Mouse (Mus musculus) forebrain, embryonic 12.5 days (tissue): ENCODE measurements around the gene Smad3. TPM values are rescaled to one million over a fixed set of nuclear protein-coding genes. Genes with fewer than 3 reads are reported as not detected.
A peak's percentile ranks its signal among the peaks of the same experiment; 100 is the strongest.

ENCODE experiments used
- ATAC-seq: fragments of 200-750 bp; cut with Nextera tagmentation; 2 replicates; pipeline ENCODE4 v1.8.0; 2017; ENCODE audit warnings: moderate TSS enrichment; ENCODE audit not compliant: low FRiP score
- H3K27ac ChIP-seq: fragments of 300-500 bp; sonication (generic); 2 replicates; pipeline ENCODE4 v1.5.1; 2016; ENCODE audit warnings: mild to moderate bottlenecking
- H3K27me3 ChIP-seq: fragments of 300-500 bp; sonication (generic); 2 replicates; pipeline ENCODE4 v1.6.1; 2016; ENCODE audit warnings: mild to moderate bottlenecking
- H3K36me3 ChIP-seq: fragments of 300-500 bp; sonication (generic); replicated peaks from 2 replicates; pipeline ENCODE4 v1.6.1; 2016; ENCODE audit warnings: mild to moderate bottlenecking
- H3K4me1 ChIP-seq: fragments of 300-500 bp; sonication (generic); 2 replicates; pipeline ENCODE4 v1.6.1; 2016
- H3K4me2 ChIP-seq: fragments of 300-500 bp; sonication (generic); 2 replicates; pipeline ENCODE4 v1.6.1; 2016; ENCODE audit warnings: mild to moderate bottlenecking, moderate library complexity
- H3K4me3 ChIP-seq: fragments of 300-500 bp; sonication (generic); replicated peaks from 2 replicates; pipeline ENCODE4 v1.5.1; 2016; ENCODE audit warnings: mild to moderate bottlenecking
- H3K9ac ChIP-seq: fragments of 300-500 bp; sonication (generic); 2 replicates; pipeline ENCODE4 v1.6.1; 2016; ENCODE audit warnings: mild to moderate bottlenecking
- H3K9me3 ChIP-seq: fragments of 300-500 bp; sonication (generic); 2 replicates; pipeline ENCODE4 v1.6.1; 2016
- WGBS: fragments of 180-500 bp; shearing (Covaris S2); methylation state at CpG from one replicate; pipeline ENCODE4 v1.1.7; 2016; 5-methylcytosine and 5-hydroxymethylcytosine counted together
- polyA plus RNA-seq: library from polyadenylated mRNA; unstranded; fragments of >200 nt; fragmentation: Nextera tagmentation; extraction: Ambion mirVana; gene quantifications from 2 replicates; pipeline ENCODE4 v1.2.1, GENCODE M21; 2016

Smad3 gene
- polyA plus RNA-seq, 1 experiment from 2014 or later, result 23.1 TPM

GRCm38 (mm10) chr9:63787086-63787485 lies 29.3 kb upstream of the Smad3 start:
- Histone ChIP-seq H3K9ac (no peak overlapping the region), H3K9me3 (no peaks in the 10 kb centered on the region), H3K4me3 (no peak overlapping the region), H3K36me3 (no peaks in the 10 kb centered on the region), H3K27ac (no peak overlapping the region), H3K4me1 (peaks cover 35% of the 10 kb centered on the region), H3K4me2 (no peak overlapping the region), H3K27me3 (no peaks in the 10 kb centered on the region; the same call in 1 of the 2 replicates)
- 6% methylated on average over 2 of the region's 2 CpGs for WGBS
- no peak for ATAC-seq

DNA sequence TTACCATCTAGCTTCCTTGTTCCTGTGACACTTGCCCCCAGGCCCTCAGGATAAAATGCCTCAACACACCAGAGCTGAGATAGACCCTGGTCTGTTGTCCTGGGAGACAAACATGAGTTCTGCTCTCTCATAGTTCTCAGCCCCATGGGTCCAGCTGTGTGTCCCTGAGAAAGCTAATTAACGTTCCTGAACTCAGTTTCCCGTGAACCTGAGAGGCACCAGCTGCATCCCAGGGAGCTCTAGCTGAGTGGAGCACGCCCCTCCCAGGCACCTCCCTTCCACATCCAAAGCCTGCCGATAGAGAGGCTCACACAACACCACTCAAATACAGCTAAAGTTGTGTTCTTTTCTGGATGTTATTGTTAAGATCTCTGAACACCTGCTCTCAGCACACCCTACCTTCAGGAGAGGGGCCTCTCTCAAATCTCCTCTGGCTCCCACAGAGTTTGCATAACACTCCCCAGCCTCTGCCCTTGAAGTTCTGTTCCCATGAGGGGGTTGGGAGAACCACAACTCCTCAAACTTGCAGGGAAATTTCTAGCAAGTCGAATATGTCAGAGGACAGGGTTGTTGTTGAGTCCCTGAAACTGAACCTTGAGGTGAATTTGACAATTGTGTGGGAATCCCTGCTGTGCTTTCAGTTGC lies 28.4 kb upstream of the Smad3 start:
- no peak for ATAC-seq
- Histone ChIP-seq H3K4me3 (no peak overlapping the region), H3K9me3 (no peaks in the 10 kb centered on the region), H3K9ac (no peak overlapping the region), H3K27me3 (no peaks in the 10 kb centered on the region; the same call in 1 of the 2 replicates), H3K4me2 (no peak overlapping the region), H3K4me1 (peaks cover 37% of the 10 kb centered on the region), H3K36me3 (no peaks in the 10 kb centered on the region), H3K27ac (no peak overlapping the region)
- 16% methylated on average over 5 of the region's 5 CpGs for WGBS

- Histone ChIP-seq H3K27me3 (no peaks in the 10 kb centered on the region; the same call in 1 of the 2 replicates), H3K4me2 (no peak overlapping the region), H3K9ac (no peak overlapping the region), H3K27ac (no peak overlapping the region), H3K4me1 (peaks cover 43% of the 10 kb centered on the region), H3K4me3 (no peak overlapping the region), H3K36me3 (no peaks in the 10 kb centered on the region), H3K9me3 (no peaks in the 10 kb centered on the region)
- ATAC-seq, result no peak
- 65% methylated on average over 5 of the region's 5 CpGs for WGBS
These were observed 27.7 kb upstream of the Smad3 start for GRCm38 (mm10) chr9:63785492-63785891.

DNA sequence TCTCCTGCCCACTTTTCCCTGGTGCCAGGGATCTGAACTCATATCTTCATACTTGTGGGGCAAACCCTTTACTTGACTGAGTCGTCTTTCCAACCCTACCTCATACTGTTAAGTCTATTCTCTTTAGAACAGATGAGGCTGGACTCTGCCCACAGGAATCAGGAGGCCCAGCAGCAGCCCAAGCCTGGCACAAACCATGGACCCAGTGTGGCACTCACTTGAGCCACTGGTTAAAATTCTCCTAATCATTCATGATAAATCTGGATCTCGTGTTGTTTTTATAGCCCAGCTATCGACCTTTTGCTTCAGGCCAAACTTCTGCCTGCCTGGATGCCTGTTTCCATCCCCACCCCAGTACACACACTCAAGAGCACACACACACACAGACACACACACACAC lies 26.8 kb upstream of the Smad3 start:
- peaks cover 48% of the 10 kb centered on the region for H3K4me1 ChIP-seq
- no peak overlapping the region for H3K4me3 ChIP-seq
- no peak overlapping the region for H3K9ac ChIP-seq
- WGBS, result 88% methylated on average over 3 of the region's 3 CpGs
- no peak overlapping the region for H3K4me2 ChIP-seq
- H3K27ac ChIP-seq, result no peak overlapping the region
- no peaks in the 10 kb centered on the region for H3K9me3 ChIP-seq
- no peak for ATAC-seq
- H3K27me3 ChIP-seq, result no peaks in the 10 kb centered on the region; the same call in 1 of the 2 replicates
- no peaks in the 10 kb centered on the region for H3K36me3 ChIP-seq

GRCm38 (mm10) chr9:63782744-63783143 lies 24.9 kb upstream of the Smad3 start:
- no peak overlapping the region for H3K9ac ChIP-seq
- no peaks in the 10 kb centered on the region for H3K36me3 ChIP-seq
- H3K4me2 ChIP-seq, result no peak overlapping the region
- no peaks in the 10 kb centered on the region for H3K9me3 ChIP-seq
- peaks cover 5% of the 10 kb centered on the region; the same call in 1 of the 2 replicates for H3K27me3 ChIP-seq
- WGBS, result 55% methylated on average over 4 of the region's 4 CpGs
- H3K4me1 ChIP-seq, result peaks cover 46% of the 10 kb centered on the region
- ATAC-seq, result no peak
- 0 out of 2 replicates have a peak overlapping the region, but pooled peaks have one; percentile 5 for H3K27ac ChIP-seq
- no peak overlapping the region for H3K4me3 ChIP-seq

DNA sequence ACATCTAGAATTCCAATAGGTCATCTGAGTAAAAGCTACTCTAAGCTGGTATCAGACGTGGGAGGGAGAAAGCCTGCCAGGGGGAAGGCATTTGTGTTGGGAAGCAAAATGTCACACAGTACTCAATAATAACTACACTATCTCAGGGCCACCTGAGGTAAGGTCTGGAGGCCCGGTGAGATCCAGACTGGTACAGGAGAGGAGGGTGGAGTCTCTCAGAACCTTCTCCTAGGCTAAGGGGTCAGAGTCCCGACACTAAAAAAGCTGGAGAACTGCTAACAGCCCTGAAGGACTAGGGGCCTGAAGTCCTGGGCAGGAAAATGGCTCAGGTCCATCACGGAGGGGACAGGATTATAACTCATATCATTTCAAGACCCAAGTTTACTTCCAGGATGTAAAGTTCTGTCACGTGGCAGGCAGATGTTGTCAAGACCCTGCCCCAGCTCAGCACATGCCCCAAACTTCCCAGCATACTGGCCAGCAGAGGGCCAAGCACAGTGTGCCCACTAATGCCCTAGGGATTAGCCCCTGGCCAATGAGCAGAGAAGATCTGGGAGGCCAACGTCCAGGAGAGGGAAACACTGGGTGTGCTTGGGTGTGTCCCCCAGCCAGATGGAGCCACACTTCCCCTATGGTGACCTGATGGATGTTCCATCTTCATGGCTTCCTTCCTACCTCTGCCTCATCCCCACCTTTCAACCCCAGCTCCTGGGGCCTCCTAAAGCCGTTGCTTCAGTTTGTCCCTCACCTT lies 24.1 kb upstream of the Smad3 start:
- Histone ChIP-seq H3K4me3 (no peak overlapping the region), H3K4me2 (no peak overlapping the region), H3K36me3 (no peaks in the 10 kb centered on the region), H3K4me1 (peaks cover 39% of the 10 kb centered on the region), H3K9me3 (no peaks in the 10 kb centered on the region), H3K27me3 (peaks cover 5% of the 10 kb centered on the region; the same call in 1 of the 2 replicates), H3K9ac (no peak overlapping the region), H3K27ac (no peak overlapping the region)
- 81% methylated on average over 7 of the region's 7 CpGs for WGBS
- ATAC-seq, result no peak

DNA sequence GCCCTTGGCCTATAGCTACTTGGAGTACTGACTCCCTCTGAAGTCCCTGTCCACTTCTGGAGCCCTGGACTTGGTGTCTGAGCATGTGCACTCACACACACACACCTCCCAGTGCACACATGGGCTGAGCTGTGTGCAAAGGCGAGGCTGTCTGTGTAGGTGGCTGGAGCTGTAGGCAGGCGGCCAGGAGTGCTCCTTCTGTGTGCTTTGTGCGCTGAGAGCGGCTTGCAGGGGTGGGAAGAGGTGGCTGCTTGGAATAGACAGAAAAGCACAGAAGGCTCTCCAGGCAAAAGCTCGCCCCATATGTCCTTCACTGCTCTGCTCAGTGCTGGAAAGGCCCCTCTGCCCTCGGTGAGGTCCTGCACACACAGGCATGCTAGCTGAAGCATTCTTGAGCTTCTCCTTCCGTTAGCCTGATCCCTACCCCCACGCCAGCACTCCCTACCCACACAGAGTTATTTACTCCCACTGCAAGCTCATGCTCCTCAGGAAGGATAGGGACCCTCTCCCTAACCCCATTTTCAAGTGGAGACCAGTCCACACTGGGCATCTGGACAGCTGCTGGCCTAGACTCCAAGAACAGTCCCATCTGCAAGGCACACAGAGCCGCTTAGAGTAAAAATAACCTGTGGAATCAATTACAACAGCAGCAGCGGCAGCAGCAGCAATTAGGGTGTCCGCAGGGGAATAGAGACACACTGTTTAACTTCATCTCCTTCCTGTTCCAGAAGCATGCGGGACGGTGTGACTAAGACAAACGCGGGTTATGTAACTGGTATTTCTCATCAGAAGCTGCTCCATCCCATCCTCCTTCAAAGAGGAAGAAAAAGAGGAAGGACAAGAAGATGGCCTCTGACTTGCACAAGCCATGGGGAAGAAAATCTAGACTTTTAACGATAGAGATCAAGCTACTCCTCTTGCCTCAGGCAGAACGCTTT lies 22.4 kb upstream of the Smad3 start:
- H3K4me3 ChIP-seq, result no peak overlapping the region
- peaks cover 25% of the 10 kb centered on the region for H3K4me1 ChIP-seq
- WGBS, result 61% methylated on average over 17 of the region's 17 CpGs
- H3K27ac ChIP-seq, result no peak overlapping the region
- H3K36me3 ChIP-seq, result no peaks in the 10 kb centered on the region
- no peaks in the 10 kb centered on the region for H3K9me3 ChIP-seq
- no peak overlapping the region for H3K9ac ChIP-seq
- H3K4me2 ChIP-seq, result no peak overlapping the region
- H3K27me3 ChIP-seq, result 0 out of 2 replicates have a peak, but pooled peaks cover 5% of the 10 kb centered on the region
- no peak for ATAC-seq

DNA sequence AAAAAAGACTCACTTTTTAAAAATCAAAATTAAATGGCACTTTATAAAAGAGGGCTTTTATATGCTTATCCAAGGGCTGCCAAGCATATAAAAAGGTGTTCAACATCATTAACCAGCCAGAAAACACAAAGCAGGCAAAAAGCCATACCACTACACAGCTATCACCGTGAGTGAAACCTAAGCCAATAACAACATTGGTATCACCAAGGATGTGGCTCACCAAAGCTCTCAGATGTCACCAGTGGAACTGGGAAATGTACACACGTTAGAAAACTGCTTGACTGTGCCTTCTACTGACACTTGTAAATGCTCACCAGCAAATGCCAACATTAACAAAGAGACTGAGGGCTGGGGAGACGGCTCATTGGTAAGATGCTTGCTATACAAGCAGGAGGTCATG lies 18.9 kb upstream of the Smad3 start:
- Histone ChIP-seq H3K9ac (no peak overlapping the region), H3K9me3 (no peaks in the 10 kb centered on the region), H3K27me3 (0 out of 2 replicates have a peak, but pooled peaks cover 5% of the 10 kb centered on the region), H3K4me1 (peaks cover 17% of the 10 kb centered on the region; the same call in 1 of the 2 replicates), H3K27ac (no peak overlapping the region), H3K4me3 (no peak overlapping the region), H3K36me3 (no peaks in the 10 kb centered on the region), H3K4me2 (no peak overlapping the region)
- no peak for ATAC-seq
- WGBS, result 80% methylated on average over 3 of the region's 3 CpGs

DNA sequence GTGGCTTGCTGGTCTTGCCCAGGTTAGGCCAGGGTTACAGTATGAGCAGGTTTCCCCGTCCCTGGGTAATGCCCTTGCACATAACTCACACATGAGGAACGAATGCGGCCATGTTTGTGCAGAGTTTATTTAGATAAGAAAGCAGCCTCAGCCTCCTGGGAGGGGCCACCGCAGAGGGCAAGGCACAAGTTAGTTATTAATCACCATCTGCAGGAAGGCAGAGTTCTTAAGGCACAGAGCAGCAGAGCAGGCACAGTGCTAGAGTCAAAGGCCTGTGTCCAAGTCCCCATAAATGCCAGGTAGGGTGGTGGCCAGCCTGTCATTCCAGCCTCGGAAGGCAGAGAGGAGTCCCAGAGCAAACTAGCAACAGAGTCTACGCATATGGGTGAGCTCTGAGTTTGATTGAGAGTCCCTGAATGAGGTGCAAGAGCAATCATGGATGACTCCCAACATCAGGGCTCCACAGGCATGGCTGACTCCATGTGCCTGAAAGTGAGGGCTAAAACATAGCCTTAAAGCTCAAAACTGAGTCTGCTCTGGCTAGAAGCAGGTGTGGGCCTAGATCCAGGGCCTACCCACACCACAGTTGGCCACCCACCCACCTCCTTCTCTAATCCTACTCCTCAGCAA lies 17.2 kb upstream of the Smad3 start:
- Histone ChIP-seq H3K9ac (no peak overlapping the region), H3K9me3 (no peaks in the 10 kb centered on the region), H3K4me1 (peaks cover 6% of the 10 kb centered on the region; the same call in 1 of the 2 replicates), H3K27me3 (0 out of 2 replicates have a peak, but pooled peaks cover 5% of the 10 kb centered on the region), H3K4me2 (no peak overlapping the region), H3K4me3 (no peak overlapping the region), H3K27ac (no peak overlapping the region), H3K36me3 (no peaks in the 10 kb centered on the region)
- WGBS, result 91% methylated on average over 6 of the region's 6 CpGs
- ATAC-seq, result no peak

GRCm38 (mm10) chr9:63772452-63772851 lies 14.7 kb upstream of the Smad3 start:
- H3K4me1 ChIP-seq, result peaks cover 6% of the 10 kb centered on the region; the same call in 1 of the 2 replicates
- no peak overlapping the region for H3K4me3 ChIP-seq
- whole genome bisulfite sequencing, result 69% methylated on average over 10 of the region's 10 CpGs
- no peaks in the 10 kb centered on the region for H3K27me3 ChIP-seq
- H3K9ac ChIP-seq, result no peak overlapping the region
- H3K36me3 ChIP-seq, result no peaks in the 10 kb centered on the region
- H3K27ac ChIP-seq, result no peak overlapping the region
- H3K4me2 ChIP-seq, result no peak overlapping the region
- no peaks in the 10 kb centered on the region for H3K9me3 ChIP-seq
- no peak for ATAC-seq

- no peak overlapping the region for H3K4me3 ChIP-seq
- no peaks in the 10 kb centered on the region for H3K27me3 ChIP-seq
- H3K9me3 ChIP-seq, result no peaks in the 10 kb centered on the region
- no peak overlapping the region for H3K4me2 ChIP-seq
- H3K36me3 ChIP-seq, result no peaks in the 10 kb centered on the region
- H3K4me1 ChIP-seq, result peaks cover 6% of the 10 kb centered on the region; the same call in 1 of the 2 replicates
- no peak overlapping the region for H3K9ac ChIP-seq
- no peak overlapping the region for H3K27ac ChIP-seq
- ATAC-seq, result no peak
- WGBS, result 62% methylated on average over 5 of the region's 5 CpGs
These were observed 13.9 kb upstream of the Smad3 start for GRCm38 (mm10) chr9:63771676-63772075.
